Mouse (Mus musculus): ENCODE data around the gene Iqsec3.

- no peak for TF ChIP-seq EP300 (optimal IDR thresholded peaks at IDR 0.05)
- TF ChIP-seq CTCF (IDR thresholded peaks at IDR 0.05; ENCODE audit: low read depth), result no peak
Measured at GRCm38 (mm10) chr6:121510381-121510780, 36.9 kb upstream of the Iqsec3 start.

Measured in stomach, postnatal 0 days (tissue).